Mouse (Mus musculus) liver, embryonic 14.5 days (tissue): Measurements from ENCODE around the gene Aplnr. TPM values are rescaled to one million over a fixed set of nuclear protein-coding genes. Genes with fewer than 3 reads are reported as not detected.

Experiments
- ATAC-seq: fragments of 200-750 bp; cut with Nextera tagmentation; 2 replicates; pipeline ENCODE4 v1.8.0; 2017; ENCODE audit warnings: moderate number of reproducible peaks, mild to moderate bottlenecking, moderate library complexity; ENCODE audit not compliant: insufficient read depth
- DNase-seq, 3 experiments: peaks; one replicate each; pipeline ENCODE4 v3.0.0-alpha.2; 2012 to 2013; ENCODE audit warnings: low read depth in 3 of 3, low spot score in 3 of 3
- H3K27ac ChIP-seq: fragments of 300-500 bp; sonication (generic); 2 replicates; pipeline ENCODE4 v1.5.1; 2014; ENCODE audit warnings: moderate library complexity, mild to moderate bottlenecking, control low read depth, inconsistent platforms
- H3K27me3 ChIP-seq: fragments of 300-500 bp; sonication (generic); 2 replicates; pipeline ENCODE4 v1.6.1; 2014; ENCODE audit warnings: mild to moderate bottlenecking, low read length, moderate library complexity; ENCODE audit not compliant: control insufficient read depth, insufficient read depth
- H3K36me3 ChIP-seq: fragments of 300-500 bp; sonication (generic); replicated peaks from 2 replicates; pipeline ENCODE4 v1.6.1; 2014; ENCODE audit warnings: low read depth; ENCODE audit not compliant: control insufficient read depth, insufficient read depth
- H3K4me1 ChIP-seq, 2 experiments: fragments of 200-500 bp in 1 of 2; fragments of 300-500 bp in 1 of 2; sonication (generic) in 1 of 2; replicated peaks; 2 replicates each; pipeline ENCODE4 v1.6.1; 2012 to 2014; ENCODE audit warnings: antibody characterized with exemption in 1 of 2, inconsistent platforms in 1 of 2, low read length in 1 of 2; ENCODE audit not compliant: control insufficient read depth in 2 of 2, insufficient read depth in 2 of 2
- H3K4me2 ChIP-seq: fragments of 300-500 bp; sonication (generic); 2 replicates; pipeline ENCODE4 v1.6.1; 2014; ENCODE audit warnings: low read depth, mild to moderate bottlenecking, control low read depth, moderate library complexity
- H3K4me3 ChIP-seq, 2 experiments: fragments of 200-500 bp in 1 of 2; fragments of 300-500 bp in 1 of 2; sonication (generic) in 1 of 2; 2 replicates each; pipeline ENCODE4 v1.5.1; 2012 to 2014; ENCODE audit warnings: low read depth in 2 of 2, low read length in 2 of 2, mild to moderate bottlenecking in 2 of 2, control low read depth in 1 of 2, inconsistent platforms in 1 of 2, moderate library complexity in 1 of 2; ENCODE audit not compliant: insufficient read depth in 1 of 2
- H3K9ac ChIP-seq: fragments of 300-500 bp; sonication (generic); replicated peaks from 2 replicates; pipeline ENCODE4 v1.6.1; 2014; ENCODE audit warnings: mild to moderate bottlenecking, control low read depth, moderate library complexity
- H3K9me3 ChIP-seq: fragments of 300-500 bp; sonication (generic); 2 replicates; pipeline ENCODE4 v1.6.1; 2016; ENCODE audit warnings: low read length, mixed read lengths; ENCODE audit not compliant: control insufficient read depth
- CTCF ChIP-seq: IDR thresholded peaks from 2 replicates; pipeline ENCODE4 v1.5.1; 2016; ENCODE audit warnings: antibody characterized with exemption, low read depth, control low read depth
- EP300 ChIP-seq: IDR thresholded peaks from 2 replicates; pipeline ENCODE4 v1.6.1; 2016; ENCODE audit warnings: antibody characterized with exemption, low read depth
- WGBS: fragments of 180-500 bp; shearing (Covaris S2); extraction: QIAGEN DNeasy Blood & Tissue Kit; methylation state at CpG from one replicate; pipeline ENCODE4 v1.1.7; 2014; ENCODE audit not compliant: insufficient replicate concordance; 5-methylcytosine and 5-hydroxymethylcytosine counted together
- polyA plus RNA-seq, 2 experiments: library from polyadenylated mRNA; depleted of rRNA in 1 of 2; stranded (reverse) in 1 of 2; unstranded in 1 of 2; fragments of >200 nt; fragmentation: Nextera tagmentation in 1 of 2; extraction: Ambion mirVana in 1 of 2; gene quantifications; 2 replicates each; pipeline versions ENCODE4 v1.2.1 to v1.2.3; 2012 to 2014

Gene Aplnr
- polyA plus RNA-seq, 2 experiments, result 0.76 to 0.88 TPM

GRCm38 (mm10) chr2:85163311-85164047 lies 27.5 kb downstream of the Aplnr start:
- no peak overlapping the region for H3K4me3 ChIP-seq
- ATAC-seq (peak; percentile 41; the same call in 1 of the 2 replicates), DNase-seq (no peak)
- no peak overlapping the region for H3K4me2 ChIP-seq
- H3K36me3 ChIP-seq, result no peaks in the 10 kb centered on the region
- no peaks in the 10 kb centered on the region for H3K9me3 ChIP-seq
- no peaks in the 10 kb centered on the region for H3K27me3 ChIP-seq
- no peak overlapping the region for H3K9ac ChIP-seq
- no peak for TF ChIP-seq CTCF
- TF ChIP-seq EP300, result no peak
- no peaks in the 10 kb centered on the region; a peak in 1 of 4 replicates for H3K4me1 ChIP-seq
- WGBS, result 25% methylated on average over 7 of the region's 7 CpGs
- no peak overlapping the region for H3K27ac ChIP-seq

- DNase-seq (no peak), ATAC-seq (no peak)
- H3K4me1 ChIP-seq, result no peaks in the 10 kb centered on the region; a peak in 1 of 4 replicates
- no peaks in the 10 kb centered on the region for H3K36me3 ChIP-seq
- H3K27ac ChIP-seq, result no peak overlapping the region
- H3K9me3 ChIP-seq, result no peaks in the 10 kb centered on the region
- TF ChIP-seq CTCF, result no peak
- no peak for TF ChIP-seq EP300
- H3K27me3 ChIP-seq, result no peaks in the 10 kb centered on the region
- no peak overlapping the region for H3K4me3 ChIP-seq
- H3K9ac ChIP-seq, result no peak overlapping the region
- WGBS, result 13% methylated on average over 1 of the region's 1 CpGs
- no peak overlapping the region for H3K4me2 ChIP-seq
These were observed 31.6 kb downstream of the Aplnr start for GRCm38 (mm10) chr2:85167624-85168023.

DNA sequence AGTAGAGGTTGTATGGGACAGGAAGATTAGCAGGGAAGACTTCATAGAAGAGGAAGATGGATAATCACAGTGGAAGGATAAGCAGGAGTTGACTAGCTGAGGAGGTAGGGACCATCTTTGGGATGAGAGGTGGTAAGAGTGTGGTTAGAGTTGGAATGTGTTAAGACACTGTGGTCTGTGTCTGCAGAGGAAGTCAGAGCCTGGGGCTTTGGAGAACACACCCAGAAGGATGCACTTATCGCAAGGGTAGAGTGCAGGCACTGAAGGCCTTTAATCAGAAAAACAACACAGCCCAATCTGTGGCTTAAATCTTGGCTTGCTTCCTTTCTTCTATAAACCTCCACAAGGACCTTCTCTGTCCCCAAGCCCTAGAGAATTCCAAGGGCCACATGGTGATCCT lies 32.3 kb downstream of the Aplnr start:
- H3K4me2 ChIP-seq, result no peak overlapping the region
- WGBS, result 50% methylated on average over 1 of the region's 1 CpGs
- no peaks in the 10 kb centered on the region for H3K27me3 ChIP-seq
- H3K27ac ChIP-seq, result no peak overlapping the region
- TF ChIP-seq CTCF (no peak), EP300 (no peak)
- H3K4me3 ChIP-seq, result no peak overlapping the region
- no peak overlapping the region for H3K9ac ChIP-seq
- no peak for DNase-seq
- H3K36me3 ChIP-seq, result no peaks in the 10 kb centered on the region
- no peaks in the 10 kb centered on the region for H3K9me3 ChIP-seq
- H3K4me1 ChIP-seq, result no peaks in the 10 kb centered on the region; a peak in 1 of 4 replicates
- ATAC-seq, result no peak

GRCm38 (mm10) chr2:85172071-85172762 lies 36.2 kb downstream of the Aplnr start:
- TF ChIP-seq CTCF (no peak), EP300 (no peak)
- no peak for DNase-seq
- Histone ChIP-seq H3K27me3 (no peaks in the 10 kb centered on the region), H3K9me3 (no peaks in the 10 kb centered on the region), H3K36me3 (no peaks in the 10 kb centered on the region), H3K9ac (no peak overlapping the region), H3K4me3 (no peak overlapping the region), H3K27ac (no peak overlapping the region), H3K4me2 (no peak overlapping the region), H3K4me1 (no peaks in the 10 kb centered on the region; a peak in 1 of 4 replicates)
- 42% methylated on average over 3 of the region's 3 CpGs for WGBS
- ATAC-seq, result no peak

GRCm38 (mm10) chr2:85172763-85173103 lies 36.7 kb downstream of the Aplnr start:
- H3K9ac ChIP-seq, result no peak overlapping the region
- H3K27ac ChIP-seq, result no peak overlapping the region
- H3K9me3 ChIP-seq, result no peaks in the 10 kb centered on the region
- no peaks in the 10 kb centered on the region for H3K36me3 ChIP-seq
- H3K4me3 ChIP-seq, result no peak overlapping the region
- no peak overlapping the region for H3K4me2 ChIP-seq
- DNase-seq (no peak), ATAC-seq (no peak)
- TF ChIP-seq CTCF, result no peak
- TF ChIP-seq EP300, result no peak
- H3K27me3 ChIP-seq, result no peaks in the 10 kb centered on the region
- H3K4me1 ChIP-seq, result no peaks in the 10 kb centered on the region; a peak in 1 of 4 replicates
- WGBS, result 32% methylated on average over 2 of the region's 2 CpGs
